Mouse (Mus musculus) neural tube, embryonic 10.5 days (tissue): ENCODE results near the gene Gm10100.
"Not testable (repeated sequence)": the region's sequence is repeated elsewhere in the genome, so short reads cannot be mapped to it uniquely, and the experiment has no call there.

Source experiments
- DNase-seq: peaks from one replicate; pipeline ENCODE4 v3.0.0-alpha.2; 2017; ENCODE audit warnings: low spot score; ENCODE audit errors: extremely low spot score

The Gm10100 gene

GRCm38 (mm10) chr10:77726186-77726585, at the start of gene Gm10100:
Gm10100 (plus strand) TSS chr10:77726486.
- no peak for DNase-seq

DNA sequence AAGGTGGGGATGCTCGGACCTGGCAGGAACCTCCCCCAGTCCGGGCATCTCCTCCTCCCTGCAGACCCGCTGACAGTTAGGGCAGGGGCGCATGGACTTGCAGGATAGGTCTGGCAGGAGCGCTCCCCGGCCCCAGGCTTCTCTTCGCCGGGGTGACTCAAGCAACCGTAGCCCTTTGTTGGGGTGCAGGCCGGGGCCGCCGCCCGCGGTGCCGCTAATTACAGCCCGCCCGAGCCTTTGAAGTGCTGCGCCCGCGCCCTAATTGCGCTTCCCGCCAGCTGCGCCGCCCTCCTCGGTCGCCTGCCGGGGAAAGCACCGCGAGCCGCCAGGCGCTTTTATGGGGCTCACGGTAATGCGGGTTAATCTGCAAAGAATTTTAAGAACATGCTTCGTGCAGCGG, 48.7 kb upstream of the Gm10100 start:
- DNase-seq = peak; percentile 39

DNA sequence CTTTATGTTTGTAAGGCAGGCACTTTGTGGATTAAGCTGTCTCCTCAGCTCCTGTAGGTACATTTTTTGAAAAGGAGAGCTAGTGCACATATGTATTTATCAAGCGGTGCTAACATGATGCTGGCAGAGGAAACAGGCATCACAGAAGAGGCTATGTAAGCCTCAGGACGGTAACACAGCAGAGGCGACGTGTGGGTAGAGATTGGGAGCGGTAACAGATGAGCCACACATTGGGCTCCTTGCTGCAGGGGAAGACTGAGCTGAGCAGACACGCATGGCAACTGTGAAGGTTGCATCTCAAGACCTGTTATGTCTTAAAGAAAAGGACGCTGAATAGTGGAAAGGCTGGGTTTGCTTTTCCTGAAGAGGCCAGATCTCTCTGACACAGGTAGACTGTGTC, 43.3 kb upstream of the Gm10100 start:
- no peak for DNase-seq

DNA sequence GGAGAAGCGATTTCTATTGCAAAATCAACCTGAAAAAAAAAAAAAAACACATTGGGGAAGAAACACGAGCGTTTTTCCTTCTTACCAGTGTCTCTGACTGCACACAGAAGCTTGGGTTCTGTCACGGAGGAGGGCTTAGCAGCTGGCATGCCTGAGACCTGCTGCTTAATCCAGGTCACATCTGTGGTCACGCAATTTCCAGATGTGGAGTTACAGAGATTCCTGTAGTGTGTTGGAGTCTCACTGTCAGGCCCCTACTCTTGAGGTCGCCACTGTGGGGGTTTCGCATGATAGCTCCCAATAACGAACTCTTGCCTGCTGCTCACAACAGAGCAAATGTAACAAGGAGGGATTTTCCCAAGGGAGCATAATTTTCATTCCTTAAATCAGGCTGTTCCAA, 42.1 kb upstream of the Gm10100 start:
- DNase-seq = peak; percentile 33

DNA sequence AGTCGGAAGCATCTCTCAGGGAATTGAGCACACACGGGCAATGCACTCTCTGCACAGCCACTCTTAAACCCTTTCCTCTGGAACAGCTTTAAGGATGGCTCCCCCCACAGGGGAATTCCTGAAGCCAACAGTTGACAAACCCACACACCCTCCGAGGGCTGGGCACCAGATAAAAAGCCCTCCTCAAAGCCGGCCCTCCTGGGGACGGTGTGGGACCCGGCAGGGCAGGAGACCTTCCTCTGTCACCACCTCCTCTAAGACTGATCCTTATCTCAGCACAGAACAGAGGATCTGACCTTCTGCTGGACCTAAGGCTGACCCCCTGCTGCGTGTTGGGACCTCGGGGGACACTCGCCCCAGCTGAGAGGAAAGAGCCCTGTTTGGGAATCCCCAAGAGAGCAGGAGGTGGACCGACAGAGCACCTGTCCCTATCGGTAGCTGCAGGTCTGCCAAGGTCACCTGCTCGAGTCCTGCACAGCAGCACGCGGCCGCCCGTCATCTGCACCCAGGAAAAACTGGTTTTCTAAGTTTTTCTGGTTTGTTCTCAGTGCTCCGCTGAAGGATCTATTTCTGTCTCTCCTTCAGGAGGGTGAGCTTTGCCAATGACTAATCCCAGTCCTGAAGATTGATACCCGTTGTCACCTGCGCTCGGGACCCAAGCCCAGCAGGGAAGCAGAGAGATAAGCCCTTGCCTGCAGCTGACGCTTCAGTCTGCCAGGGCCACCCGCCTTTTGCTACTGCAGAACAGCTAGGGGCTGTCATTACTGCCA, 40.2 kb upstream of the Gm10100 start, which contains the start of gene Tspear:
Gene Tspear, plus strand, starts transcription at position 675 of the 770 bp plus-strand sequence.
- no peak for DNase-seq

DNA sequence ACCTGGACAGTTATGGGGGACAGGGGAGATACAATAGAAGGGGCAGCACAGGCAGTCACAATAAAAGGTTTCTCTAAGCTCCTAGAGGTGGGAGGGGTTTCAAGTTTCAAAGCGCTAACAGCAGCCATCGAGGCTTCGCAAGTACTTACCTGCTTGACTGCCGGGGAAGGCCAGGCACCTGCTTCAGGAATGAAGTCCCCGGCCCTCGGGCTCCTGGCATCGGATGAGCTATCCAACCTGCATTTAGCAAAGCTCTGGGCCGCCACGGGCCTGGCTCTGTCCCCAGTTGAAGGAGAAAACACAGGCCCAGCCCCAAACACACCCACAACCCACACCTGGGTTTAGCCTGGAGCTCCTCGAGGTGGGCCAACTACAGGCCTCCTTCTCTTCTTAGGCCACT, 39.3 kb upstream of the Gm10100 start:
- no peak for DNase-seq

DNA sequence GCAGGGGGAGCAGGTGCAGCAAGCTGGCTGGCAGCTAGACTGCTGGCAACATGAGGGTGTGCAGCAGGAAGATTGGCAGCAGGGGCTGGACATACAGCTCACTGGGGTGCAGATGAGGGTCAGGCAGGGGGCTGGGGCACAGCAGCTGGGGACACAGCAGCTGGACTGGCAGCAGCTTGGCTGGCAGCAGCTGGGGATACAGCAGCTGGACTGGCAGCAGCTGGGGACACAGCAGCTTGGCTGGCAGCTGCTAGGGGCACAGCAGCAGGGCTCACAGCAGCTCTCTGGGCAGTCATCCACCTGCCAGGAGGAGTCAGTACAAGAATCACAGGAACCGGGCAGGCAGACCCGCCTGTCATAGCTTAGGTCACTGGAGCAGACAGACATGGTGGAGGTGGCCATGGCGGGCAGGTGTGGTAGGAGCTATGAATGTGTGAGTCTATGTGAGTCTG, 35.9 kb upstream of the Gm10100 start, which contains the start of gene Gm19402:
Gene Gm19402, minus strand, starts transcription at position 402 of the 452 bp plus-strand sequence.
- not testable (repeated sequence) for DNase-seq

DNA sequence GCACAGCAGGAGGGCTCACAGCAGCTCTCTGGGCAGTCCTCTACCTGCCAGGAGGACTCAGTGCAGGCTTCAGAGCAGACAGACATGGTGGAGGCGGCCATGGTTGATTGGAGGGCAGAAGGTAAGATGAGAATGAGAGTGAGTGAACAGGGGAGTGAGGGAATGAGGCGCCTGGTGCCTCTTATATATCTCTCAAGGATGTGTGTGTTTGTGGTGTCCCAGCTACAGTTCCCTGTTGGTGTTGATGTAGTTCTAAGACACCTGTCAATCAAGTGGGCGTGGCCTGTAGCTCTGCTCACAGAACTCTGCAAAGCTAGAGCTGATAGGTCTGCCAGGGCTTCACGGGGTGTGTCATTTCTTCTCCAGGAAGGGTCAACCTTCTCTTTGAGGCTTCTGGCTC, 29.2 kb upstream of the Gm10100 start, which contains the start of gene Gm9508:
Gene Gm9508, minus strand, starts transcription at position 101 of the 400 bp plus-strand sequence.
- DNase-seq = no peak

DNA sequence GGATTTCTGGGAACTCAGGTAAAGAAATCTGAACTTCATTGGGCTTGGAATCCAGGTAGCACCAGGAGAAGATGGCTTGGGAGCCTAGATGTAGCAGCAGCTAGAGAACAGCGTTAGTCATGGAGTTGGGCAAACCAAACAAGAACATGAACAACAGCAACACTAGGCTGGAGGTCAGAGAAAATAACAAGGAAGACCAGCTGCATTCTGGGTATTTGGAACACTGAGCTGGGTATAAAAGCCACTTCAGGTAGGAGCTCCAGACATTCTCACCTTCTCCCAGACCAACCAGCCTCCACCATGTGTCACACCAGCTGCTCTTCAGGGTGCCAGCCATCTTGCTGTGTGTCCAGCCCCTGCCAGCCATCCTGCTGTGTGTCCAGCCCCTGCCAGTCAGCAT, 20.0 kb upstream of the Gm10100 start, which contains the start of gene Gm10272:
Gene Gm10272, plus strand, starts transcription at position 301 of the 400 bp plus-strand sequence.
- DNase-seq = no peak

DNA sequence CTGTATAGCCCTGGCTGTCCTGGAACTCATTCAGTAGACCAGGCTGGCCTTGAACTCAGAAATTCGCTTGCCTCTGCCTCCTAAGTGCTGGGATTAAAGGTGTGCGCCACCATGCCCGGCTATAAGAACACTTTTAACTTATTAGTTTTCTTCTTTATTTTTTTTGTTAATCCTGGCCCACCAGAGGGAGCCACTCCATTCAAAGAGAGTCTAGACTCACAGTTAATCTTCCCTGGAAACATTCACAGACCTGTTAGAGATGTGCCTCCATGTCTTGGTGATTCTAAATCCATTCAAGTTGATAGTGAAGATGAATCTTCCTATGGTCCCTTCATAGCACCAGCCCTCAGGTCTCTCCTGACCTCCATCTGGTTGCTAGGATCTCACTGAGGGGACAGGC, 16.5 kb upstream of the Gm10100 start:
- no peak for DNase-seq

GRCm38 (mm10) chr10:77711157-77711556, 15.1 kb upstream of the Gm10100 start, which contains the start of gene Gm10024:
Gm10024 (plus strand) TSS chr10:77711457.
- not testable (repeated sequence) for DNase-seq

DNA sequence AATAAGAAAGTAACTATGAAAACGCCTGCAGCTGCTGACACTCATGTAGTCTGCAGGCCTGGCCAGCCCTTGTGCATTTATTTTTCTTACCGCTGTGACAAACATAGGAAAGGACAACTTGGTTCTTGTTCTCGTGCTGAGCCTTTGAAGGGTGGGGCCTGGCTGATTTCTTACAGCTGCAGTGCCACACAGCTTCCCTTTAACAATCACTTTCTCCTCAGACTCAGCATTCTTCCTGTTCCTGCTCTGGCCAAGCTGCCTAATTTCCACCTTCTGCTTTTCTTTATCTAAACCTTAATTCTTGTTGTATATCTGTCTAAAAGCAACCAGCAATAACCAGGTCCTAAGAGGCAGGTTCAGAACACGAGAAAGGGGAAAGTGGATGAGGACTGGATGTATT, 12.6 kb upstream of the Gm10100 start:
- no peak for DNase-seq

GRCm38 (mm10) chr10:77715507-77715906, 10.8 kb upstream of the Gm10100 start, which contains the start of gene Gm10142:
Gm10142 (plus strand) TSS chr10:77715807.
- DNase-seq = no peak

GRCm38 (mm10) chr10:77720299-77720698, 6.0 kb upstream of the Gm10100 start, which contains the start of gene Krtap12-1:
Krtap12-1 (plus strand) TSS chr10:77720599.
- not testable (repeated sequence) for DNase-seq

- no peak for DNase-seq
These were observed 1.4 kb upstream of the Gm10100 start for GRCm38 (mm10) chr10:77724855-77725254.

- DNase-seq = no peak
These were observed 2.0 kb downstream of the Gm10100 start for GRCm38 (mm10) chr10:77728280-77728679.

DNA sequence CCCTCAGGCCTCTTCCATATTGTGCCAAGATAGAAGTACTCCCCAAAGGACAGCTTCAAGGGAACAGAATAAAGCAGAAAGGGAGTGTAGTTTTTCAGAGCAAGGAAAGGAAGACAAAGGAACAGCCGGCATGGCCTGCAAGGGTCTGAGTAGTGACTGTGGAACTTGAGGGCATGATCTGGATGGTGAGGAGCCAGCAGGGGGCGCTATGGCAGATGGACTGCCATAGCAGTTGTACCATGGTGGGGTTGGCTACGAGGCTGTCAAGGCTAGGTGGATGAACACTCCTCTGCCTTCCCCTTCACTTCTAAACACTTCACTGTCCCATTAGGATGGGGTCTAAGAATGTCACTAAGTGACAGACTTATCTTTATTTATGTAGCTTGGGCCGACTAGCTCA, 3.0 kb downstream of the Gm10100 start:
- DNase-seq = no peak

- no peak for DNase-seq
These were observed 9.6 kb downstream of the Gm10100 start for GRCm38 (mm10) chr10:77735928-77736327.

DNA sequence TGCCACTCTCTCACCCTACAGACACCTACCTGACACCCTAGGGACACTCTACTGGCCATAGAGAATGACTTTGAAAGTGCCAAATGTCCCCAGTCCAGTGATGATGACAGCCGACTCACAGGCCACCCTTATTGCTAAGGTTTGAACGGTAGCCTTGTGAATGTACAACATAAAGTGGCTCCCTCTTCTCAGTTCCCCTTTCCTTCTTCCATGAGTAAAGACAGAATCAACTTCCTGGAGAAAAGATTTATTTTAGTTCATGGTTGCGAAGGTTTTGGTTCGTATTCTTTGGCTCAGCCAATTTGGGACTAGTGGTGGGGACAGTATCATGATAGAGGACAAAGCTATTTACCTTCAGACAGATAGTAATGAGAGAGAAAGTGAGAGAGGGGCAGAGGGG, 12.6 kb downstream of the Gm10100 start:
- DNase-seq = no peak

GRCm38 (mm10) chr10:77741924-77742688, 15.8 kb downstream of the Gm10100 start, which contains the start of gene Gm18596:
Gm18596 (minus strand) TSS chr10:77742638.
- DNase-seq = not testable (repeated sequence)

GRCm38 (mm10) chr10:77750686-77751085, 24.4 kb downstream of the Gm10100 start:
- DNase-seq = not testable (repeated sequence)

- not testable (repeated sequence) for DNase-seq
These were observed 25.0 kb downstream of the Gm10100 start, which contains the start of gene Gm9736 for GRCm38 (mm10) chr10:77751254-77751653. Gm9736 (minus strand) TSS chr10:77751354.
